Mouse (Mus musculus) midbrain, embryonic 12.5 days (tissue): ENCODE results near the gene G6pc3. TPM values are rescaled to one million over a fixed set of nuclear protein-coding genes. Genes with fewer than 3 reads are reported as not detected.

ENCODE experiments used
- ATAC-seq: fragments of 200-750 bp; cut with Nextera tagmentation; 2 replicates; pipeline ENCODE4 v1.8.0; 2017; ENCODE audit warnings: low read depth, moderate TSS enrichment, moderate library complexity; ENCODE audit not compliant: low FRiP score
- H3K27ac ChIP-seq: fragments of 300-500 bp; sonication (generic); replicated peaks from 2 replicates; pipeline ENCODE4 v1.5.1; 2016; ENCODE audit warnings: mild to moderate bottlenecking
- H3K27me3 ChIP-seq: fragments of 300-500 bp; sonication (generic); 2 replicates; pipeline ENCODE4 v1.6.1; 2016; ENCODE audit warnings: mild to moderate bottlenecking
- H3K36me3 ChIP-seq: fragments of 300-500 bp; sonication (generic); 2 replicates; pipeline ENCODE4 v1.6.1; 2016
- H3K4me1 ChIP-seq: fragments of 300-500 bp; sonication (generic); 2 replicates; pipeline ENCODE4 v1.6.1; 2016
- H3K4me2 ChIP-seq: fragments of 300-500 bp; sonication (generic); replicated peaks from 2 replicates; pipeline ENCODE4 v1.6.1; 2016; ENCODE audit warnings: mild to moderate bottlenecking, moderate library complexity
- H3K4me3 ChIP-seq: fragments of 300-500 bp; sonication (generic); 2 replicates; pipeline ENCODE4 v1.5.1; 2016; ENCODE audit warnings: mild to moderate bottlenecking
- H3K9ac ChIP-seq: fragments of 300-500 bp; sonication (generic); replicated peaks from 2 replicates; pipeline ENCODE4 v1.6.1; 2016; ENCODE audit warnings: mild to moderate bottlenecking, moderate library complexity
- H3K9me3 ChIP-seq: fragments of 300-500 bp; sonication (generic); 2 replicates; pipeline ENCODE4 v1.6.1; 2016; ENCODE audit warnings: mild to moderate bottlenecking
- whole genome bisulfite sequencing: fragments of 180-500 bp; shearing (Covaris S2); methylation state at CpG from one replicate; pipeline ENCODE4 v1.1.7; 2016; 5-methylcytosine and 5-hydroxymethylcytosine counted together
- microRNA-seq: library from miRNA; unstranded; fragments of <30 nt; microRNA quantifications from one replicate; pipeline ENCODE4, GENCODE M21; 2017
- polyA plus RNA-seq: library from polyadenylated mRNA; unstranded; fragments of >200 nt; fragmentation: Nextera tagmentation; extraction: Ambion mirVana; gene quantifications from 2 replicates; pipeline ENCODE4 v1.2.1, GENCODE M21; 2016

The G6pc3 gene
- polyA plus RNA-seq, 1 experiment from 2014 or later: 29.7 TPM

DNA sequence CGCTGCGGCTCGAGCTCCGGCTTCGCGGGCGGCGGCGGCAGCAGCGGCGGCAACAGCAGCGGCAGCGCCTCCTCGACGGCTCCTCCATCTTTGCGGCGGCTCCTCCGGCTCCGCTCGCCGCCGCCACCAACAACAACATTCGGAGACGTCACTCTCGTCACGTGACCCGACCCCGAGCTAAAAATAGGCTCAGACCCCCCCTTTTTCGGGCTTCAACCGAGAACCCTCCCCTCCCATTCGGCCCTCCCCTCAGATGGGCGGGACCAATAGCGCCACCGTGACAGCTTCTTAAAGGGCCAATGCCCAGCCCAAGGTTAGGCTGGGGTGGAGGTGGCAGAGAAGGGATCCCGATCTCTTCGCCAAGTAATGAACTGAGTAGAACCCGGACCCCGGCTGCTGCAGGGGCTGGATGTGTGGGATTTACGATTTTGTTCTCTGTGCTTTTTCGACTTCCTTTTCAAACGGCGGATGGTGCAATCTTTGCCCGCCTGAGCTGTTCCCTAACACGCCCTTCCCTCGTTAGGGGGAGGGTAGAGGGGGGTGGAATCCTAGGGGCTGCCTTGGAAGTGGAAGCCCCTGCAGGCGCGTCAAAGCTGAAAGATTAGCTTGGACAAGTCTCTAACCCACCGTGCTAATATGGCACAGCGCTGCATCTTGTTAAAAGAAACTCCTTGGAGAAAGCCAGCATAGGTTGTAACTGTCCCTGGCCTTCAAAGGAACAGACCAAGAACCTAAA, 40.8 kb downstream of the G6pc3 start, which contains the start of gene Hdac5:
Hdac5 (minus strand) TSS at position 161 of the 736 bp plus-strand sequence.
- Histone ChIP-seq H3K9ac (peak within 1 kb of the TSS; percentile 91), H3K27me3 (no peaks in the 10 kb centered on the region), H3K4me2 (peak within 1 kb of the TSS; percentile 80), H3K9me3 (no peaks in the 10 kb centered on the region), H3K36me3 (no peaks in the 10 kb centered on the region), H3K4me1 (peaks cover 43% of the 10 kb centered on the region), H3K4me3 (peak within 1 kb of the TSS; percentile 95), H3K27ac (peak within 1 kb of the TSS; percentile 95)
- ATAC-seq: peak; percentile 82
- under 1% methylated on average over 44 of the region's 49 CpGs for WGBS

DNA sequence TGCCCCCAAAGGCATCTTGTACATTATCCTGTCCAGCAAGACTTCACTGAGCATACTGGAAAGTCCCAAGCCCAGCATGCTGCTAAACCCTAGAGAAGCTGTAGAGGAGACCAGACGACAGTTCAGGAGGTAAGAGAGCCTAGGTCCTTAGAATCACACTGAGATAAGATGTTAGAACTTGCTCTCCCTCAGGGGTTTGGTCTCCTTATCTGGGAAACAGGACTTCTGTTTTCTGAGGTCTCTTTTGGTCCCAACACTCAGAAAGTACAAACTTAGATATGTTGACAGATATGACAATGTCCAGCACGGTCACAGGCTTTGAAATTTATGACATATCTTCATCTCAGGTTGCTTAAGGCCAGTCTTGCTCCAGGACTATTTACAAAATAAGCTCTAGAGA, 46.6 kb downstream of the G6pc3 start:
- no peak for ATAC-seq
- Histone ChIP-seq H3K27ac (no peak overlapping the region), H3K9ac (no peak overlapping the region), H3K36me3 (no peaks in the 10 kb centered on the region), H3K4me2 (no peak overlapping the region), H3K4me1 (peaks cover 7% of the 10 kb centered on the region; the same call in 1 of the 2 replicates), H3K4me3 (no peak overlapping the region), H3K9me3 (no peaks in the 10 kb centered on the region), H3K27me3 (no peaks in the 10 kb centered on the region; the same call in 1 of the 2 replicates)
- 82% methylated on average over 2 of the region's 2 CpGs for WGBS

GRCm38 (mm10) chr11:102240636-102241035, 51.2 kb downstream of the G6pc3 start:
- no peak overlapping the region for H3K4me3 ChIP-seq
- no peaks in the 10 kb centered on the region for H3K27me3 ChIP-seq
- no peaks in the 10 kb centered on the region for H3K36me3 ChIP-seq
- H3K27ac ChIP-seq: no peak overlapping the region
- H3K9ac ChIP-seq: no peak overlapping the region
- no peak overlapping the region for H3K4me2 ChIP-seq
- no peaks in the 10 kb centered on the region for H3K9me3 ChIP-seq
- H3K4me1 ChIP-seq: peaks cover 21% of the 10 kb centered on the region
- no peak for ATAC-seq
- 85% methylated on average over 6 of the region's 6 CpGs for WGBS

DNA sequence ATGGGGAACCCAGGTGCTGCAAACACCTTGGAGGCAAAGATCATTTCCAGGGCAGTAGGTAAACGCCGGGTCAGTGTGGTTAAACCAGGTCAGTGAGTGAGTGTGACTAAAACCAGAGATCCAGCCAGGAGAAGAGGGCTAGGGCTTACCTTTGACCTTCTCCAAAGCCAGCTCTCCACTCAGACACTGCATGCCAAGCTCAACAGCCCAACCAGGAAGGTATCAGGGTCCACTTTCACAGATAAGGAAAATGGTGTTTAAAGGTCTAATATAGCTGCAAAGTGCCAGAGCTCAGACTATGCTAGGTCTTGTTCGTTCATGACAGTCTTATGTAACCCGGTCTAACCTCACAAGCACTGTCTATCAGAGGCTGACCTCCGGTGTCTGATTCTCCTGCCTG, 51.8 kb downstream of the G6pc3 start:
- Histone ChIP-seq H3K9me3 (no peaks in the 10 kb centered on the region), H3K9ac (no peak overlapping the region), H3K4me2 (no peak overlapping the region), H3K4me3 (no peak overlapping the region), H3K4me1 (peaks cover 24% of the 10 kb centered on the region), H3K27me3 (no peaks in the 10 kb centered on the region), H3K36me3 (no peaks in the 10 kb centered on the region), H3K27ac (no peak overlapping the region)
- WGBS: 84% methylated on average over 5 of the region's 5 CpGs
- ATAC-seq: no peak

DNA sequence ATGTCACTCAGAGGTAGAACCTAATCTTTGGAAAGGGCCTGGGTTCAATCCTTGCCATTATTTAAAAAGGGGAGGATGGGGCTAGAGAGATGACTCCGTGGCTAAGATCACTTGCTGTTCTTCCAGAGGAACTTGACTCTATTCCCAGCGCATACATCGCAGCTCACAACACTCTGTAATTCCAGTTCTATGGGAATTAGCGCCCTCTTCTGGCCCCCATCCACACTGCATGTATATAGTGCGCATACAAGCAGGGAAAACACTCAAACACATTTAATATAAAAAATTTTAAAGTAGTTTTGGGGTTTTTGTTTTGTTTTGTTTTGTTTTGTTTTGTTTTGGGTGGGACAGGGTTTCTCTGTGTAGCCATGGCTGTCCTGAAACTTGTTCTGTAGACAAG, 52.5 kb downstream of the G6pc3 start:
- WGBS: 57% methylated on average over 5 of the region's 5 CpGs
- H3K4me1 ChIP-seq: peaks cover 20% of the 10 kb centered on the region

More for the DNA sequence above, 52.5 kb downstream of the G6pc3 start:
- Histone ChIP-seq H3K4me2 (no peak overlapping the region), H3K9ac (no peak overlapping the region), H3K36me3 (no peaks in the 10 kb centered on the region), H3K27me3 (no peaks in the 10 kb centered on the region), H3K4me3 (no peak overlapping the region), H3K27ac (no peak overlapping the region), H3K9me3 (no peaks in the 10 kb centered on the region)
- no peak for ATAC-seq

Small RNAs within 50 kb of the gene (microRNA-seq; reads per million reads assigned to microRNA genes)
- gene Mir8101: 3.5 reads per million, percentile 12 among the genes with 10 or more reads in this experiment

Other genes starting within 250 kb of the G6pc3 start
- 0.17 and 0.25 TPM in 2 replicates for gene Sost, start 222.6 kb upstream of the G6pc3 start, polyA plus RNA-seq
- gene Cfap97d1, start 205.3 kb upstream of the G6pc3 start, polyA plus RNA-seq: not detected in 2 replicates
- gene Dusp3, start 202.6 kb upstream of the G6pc3 start, polyA plus RNA-seq: 9.3 and 9.6 TPM in 2 replicates
- gene Mpp3, start 161.2 kb upstream of the G6pc3 start, polyA plus RNA-seq: 32.1 and 33.2 TPM in 2 replicates
- 0.19 and 0.34 TPM in 2 replicates for gene Cd300lg, start 148.1 kb upstream of the G6pc3 start, polyA plus RNA-seq
- 21.7 and 23.3 TPM in 2 replicates for gene Mpp2, start 101.1 kb upstream of the G6pc3 start, polyA plus RNA-seq
- gene Ppy, start 88.3 kb upstream of the G6pc3 start, polyA plus RNA-seq: not detected in 2 replicates
- gene Pyy, start 81.8 kb upstream of the G6pc3 start, polyA plus RNA-seq: not detected in 2 replicates
- not detected in 2 replicates for gene Nags, start 44.1 kb upstream of the G6pc3 start, polyA plus RNA-seq
- 33.9 and 38.5 TPM in 2 replicates for gene Tmem101, start 33.2 kb upstream of the G6pc3 start, polyA plus RNA-seq
- 112 and 119 TPM in 2 replicates for gene Lsm12, start 4.3 kb upstream of the G6pc3 start, polyA plus RNA-seq
- 98.4 and 106 TPM in 2 replicates for gene Hdac5, start 40.5 kb downstream of the G6pc3 start, polyA plus RNA-seq
- gene BC030867, start 59.3 kb downstream of the G6pc3 start, polyA plus RNA-seq: 11.8 and 15.2 TPM in 2 replicates
- gene Asb16, start 79.1 kb downstream of the G6pc3 start, polyA plus RNA-seq: not detected in 2 replicates
- gene Tmub2, start 95.3 kb downstream of the G6pc3 start, polyA plus RNA-seq: 65.5 and 69.4 TPM in 2 replicates
- 24.7 and 26.6 TPM in 2 replicates for gene Atxn7l3, start 107.0 kb downstream of the G6pc3 start, polyA plus RNA-seq
- 102 and 121 TPM in 2 replicates for gene Ubtf, start 130.1 kb downstream of the G6pc3 start, polyA plus RNA-seq
- 26.7 and 30.4 TPM in 2 replicates for gene Slc4a1, start 176.6 kb downstream of the G6pc3 start, polyA plus RNA-seq
- 117 and 133 TPM in 2 replicates for gene Rundc3a, start 203.8 kb downstream of the G6pc3 start, polyA plus RNA-seq
- gene Slc25a39, start 218.3 kb downstream of the G6pc3 start, polyA plus RNA-seq: 163 and 173 TPM in 2 replicates
- gene Grn, start 240.7 kb downstream of the G6pc3 start, polyA plus RNA-seq: 67.0 and 82.7 TPM in 2 replicates